Comparison of ENCODE assay signal across 16 mouse cellular contexts in genomic region chr10:90757773-90758172, GRCm38 (mm10).
"Had no signal": no experiment of that assay in that cellular context is flagged by ENCODE, and none has a peak within 500 bp of the region (broad histone marks: within the 10 kb centered on the region; RNA-seq: fewer than 3 reads in every experiment).

No protein-coding gene starts in this region.

- H3K4me1 ChIP-seq: midbrain, embryonic 10.5 days; midbrain, embryonic 12.5 days; stomach, embryonic 15.5 days had no signal

- H3K4me3 ChIP-seq: midbrain, embryonic 10.5 days; midbrain, embryonic 12.5 days; myocyte; neural tube, embryonic 13.5 days; neural tube, embryonic 15.5 days; stomach, embryonic 15.5 days had no signal

- DNase-seq: lung, adult 18-20 months; lung, embryonic 14.5 days; lung, postnatal 10 days; lung, postnatal 4 days; midbrain, embryonic 14.5 days; right cerebral cortex, postnatal 14 days; thymus, adult 2 months; thymus, postnatal 25 days; thymus, postnatal 4 days had no signal

- H3K27ac ChIP-seq: midbrain, embryonic 10.5 days; midbrain, embryonic 12.5 days; neural tube, embryonic 13.5 days; neural tube, embryonic 15.5 days; stomach, embryonic 15.5 days; stomach, postnatal 0 days had no signal
